Mouse (Mus musculus) stomach, postnatal 0 days (tissue): ENCODE measurements around the gene Foxg1.

Source experiments
- CTCF ChIP-seq: IDR thresholded peaks from 2 replicates; pipeline ENCODE4 v1.5.1; 2016; ENCODE audit warnings: antibody characterized with exemption, low read depth, mild to moderate bottlenecking, moderate library complexity
- EP300 ChIP-seq: optimal IDR thresholded peaks from 2 replicates; pipeline ENCODE3; 2016; ENCODE audit warnings: antibody characterized with exemption

GRCm38 (mm10) chr12:49409833-49410232 is 27.4 kb downstream of the Foxg1 start:
- TF ChIP-seq CTCF (no peak), EP300 (no peak)
